Mouse (Mus musculus) monocyte, adult 5-6 weeks (primary cell): Measurements from ENCODE around the gene Brca1. TPM values are rescaled to one million over a fixed set of nuclear protein-coding genes. Genes with fewer than 3 reads are reported as not detected.

ENCODE experiments used
- total RNA-seq: library from RNA; stranded (forward); fragments of 200-1000, 200-491, 200-594 nt; gene quantifications from 3 replicates; pipeline ENCODE4 v1.2.3, GENCODE M21; 2017

The Brca1 gene
- total RNA-seq, 1 experiment from 2014 or later: 8.0 TPM

Other genes starting within 250 kb of the Brca1 start
- 266 to 274 TPM (median 274 TPM) in 3 replicates for gene Becn1, start 249.7 kb downstream of the Brca1 start, total RNA-seq
- 51.0 to 74.7 TPM (median 73.3 TPM) in 3 replicates for gene Psme3, start 235.7 kb downstream of the Brca1 start, total RNA-seq
- gene Aoc2, start 226.9 kb downstream of the Brca1 start, total RNA-seq: 0.53 to 3.6 TPM (median 1.8 TPM) in 3 replicates
- not detected in 3 replicates for gene Aoc3, start 221.3 kb downstream of the Brca1 start, total RNA-seq
- not detected in 3 replicates for gene G6pc, start 184.4 kb downstream of the Brca1 start, total RNA-seq
- gene Aarsd1, start 134.3 kb downstream of the Brca1 start, total RNA-seq: 15.4 to 24.5 TPM (median 20.8 TPM) in 3 replicates
- 5.1 TPM in 1 of 3 replicates, not detected in the others for gene Gm27029, start 127.2 kb downstream of the Brca1 start, total RNA-seq
- gene Rundc1, start 126.9 kb downstream of the Brca1 start, total RNA-seq: 5.2 to 9.8 TPM (median 8.1 TPM) in 3 replicates
- 2.7 TPM in 1 of 3 replicates, not detected in the others for gene Ptges3l, start 126.6 kb downstream of the Brca1 start, total RNA-seq
- 465 to 1,168 TPM (median 1,010 TPM) in 3 replicates for gene Rpl27, start 109.7 kb downstream of the Brca1 start, total RNA-seq
- 65.6 to 68.1 TPM (median 67.1 TPM) in 3 replicates for gene Ifi35, start 103.5 kb downstream of the Brca1 start, total RNA-seq
- not detected in 3 replicates for gene Rnd2, start 87.0 kb downstream of the Brca1 start, total RNA-seq
- 13.9 to 14.1 TPM (median 13.9 TPM) in 3 replicates for gene Vat1, start 85.7 kb downstream of the Brca1 start, total RNA-seq
- gene Nbr1, start 194 bp upstream of the Brca1 start, total RNA-seq: 67.9 to 104 TPM (median 83.1 TPM) in 3 replicates
- 10.7 to 18.1 TPM (median 15.4 TPM) in 3 replicates for gene Tmem106a, start 30.3 kb upstream of the Brca1 start, total RNA-seq
- gene Gm11634, start 47.3 kb upstream of the Brca1 start, total RNA-seq: not detected in 3 replicates
- 9.4 to 22.4 TPM (median 18.2 TPM) in 3 replicates for gene Rdm1, start 75.2 kb upstream of the Brca1 start, total RNA-seq
- 19.6 to 120 TPM (median 27.2 TPM) in 3 replicates for gene Arl4d, start 113.6 kb upstream of the Brca1 start, total RNA-seq
- 45.9 to 64.3 TPM (median 49.0 TPM) in 3 replicates for gene Dhx8, start 181.0 kb upstream of the Brca1 start, total RNA-seq
- not detected in 3 replicates for gene Etv4, start 233.4 kb upstream of the Brca1 start, total RNA-seq